Mouse (Mus musculus): Measurements from ENCODE around the gene Fam193b.
"Not testable (repeated sequence)": the region's sequence is repeated elsewhere in the genome, so short reads cannot be mapped to it uniquely, and the experiment has no call there.

The Fam193b gene

DNA sequence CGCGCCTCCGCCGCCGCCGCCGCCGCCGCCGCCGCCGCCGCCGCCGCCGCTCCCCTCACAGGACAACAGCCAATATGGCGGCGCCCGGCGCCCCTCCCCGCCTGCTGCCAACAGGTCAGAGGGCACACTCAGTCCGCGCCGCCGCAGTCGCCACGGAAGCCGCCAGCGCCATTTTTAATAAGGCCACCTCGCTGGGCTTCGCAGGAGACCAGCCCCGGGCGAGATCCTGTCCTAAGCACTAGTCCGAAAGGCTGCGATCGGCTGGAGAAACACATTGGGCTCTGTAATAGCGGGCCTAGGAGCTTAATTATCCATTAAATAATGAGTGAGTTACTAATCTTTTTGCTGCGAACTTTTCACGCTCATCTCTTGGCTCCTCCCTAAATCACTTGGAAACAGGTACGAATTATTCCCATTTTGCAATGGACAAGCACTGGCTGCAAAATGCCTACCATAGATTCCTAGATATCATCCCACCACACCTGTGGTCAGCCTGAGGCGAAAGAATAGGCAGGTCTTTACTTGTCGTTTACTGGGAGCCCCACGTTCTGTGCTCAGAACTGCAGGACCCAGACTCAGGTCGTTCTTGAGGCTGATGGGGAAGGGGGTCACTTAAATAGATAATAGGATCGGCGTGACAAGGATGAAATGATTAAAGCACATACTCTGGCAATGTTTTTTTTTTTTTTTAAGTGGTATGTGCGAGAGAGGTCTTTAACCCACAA, at the start of gene Fam193b:
Fam193b (minus strand) TSS at position 94 of the 725 bp plus-strand sequence.
- peak; percentile 74 to 95 for DNase-seq (ENCODE audit: low spot score in 2 of 2)

DNA sequence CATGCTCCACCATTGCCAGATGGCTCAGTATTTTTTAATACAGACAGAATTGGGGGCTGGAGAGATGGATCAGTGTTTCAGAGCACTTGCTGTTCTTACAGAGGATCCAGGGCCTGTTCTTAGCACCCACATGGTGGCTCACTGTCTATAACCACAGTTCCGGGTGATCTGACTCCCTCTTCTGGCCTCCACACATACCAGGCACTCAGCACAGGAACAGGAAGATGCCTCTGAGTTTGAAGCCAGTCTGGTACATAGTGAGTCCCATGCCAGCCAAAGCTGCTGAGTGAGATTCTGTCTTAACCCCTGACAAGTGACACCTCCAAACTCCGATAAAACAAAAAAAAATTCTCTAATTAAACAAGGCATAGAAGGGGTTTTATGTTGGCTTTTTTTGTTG, 49.4 kb upstream of the Fam193b start:
- DNase-seq (ENCODE audit: low spot score in 2 of 2): no peak

DNA sequence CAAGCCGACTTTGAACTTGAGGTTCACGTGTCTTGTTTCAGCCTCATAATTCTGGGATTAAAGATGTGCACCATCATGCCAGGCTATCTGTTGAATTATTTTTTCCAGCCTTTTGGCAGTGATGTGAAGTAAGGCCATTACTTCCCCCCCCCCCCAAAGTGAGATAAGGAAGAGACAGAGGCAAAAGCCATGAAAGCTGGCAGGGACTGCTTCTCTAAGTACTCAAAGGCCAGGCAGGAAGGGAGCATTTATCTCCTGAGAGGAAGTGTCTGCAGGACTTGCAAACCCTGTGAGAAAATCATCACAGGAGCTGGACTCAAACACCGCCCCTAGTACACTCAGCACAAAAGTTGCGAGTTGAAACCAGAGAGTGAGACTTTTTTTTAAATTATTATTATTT, 48.4 kb upstream of the Fam193b start:
- DNase-seq (ENCODE audit: low spot score in 2 of 2): no peak

DNA sequence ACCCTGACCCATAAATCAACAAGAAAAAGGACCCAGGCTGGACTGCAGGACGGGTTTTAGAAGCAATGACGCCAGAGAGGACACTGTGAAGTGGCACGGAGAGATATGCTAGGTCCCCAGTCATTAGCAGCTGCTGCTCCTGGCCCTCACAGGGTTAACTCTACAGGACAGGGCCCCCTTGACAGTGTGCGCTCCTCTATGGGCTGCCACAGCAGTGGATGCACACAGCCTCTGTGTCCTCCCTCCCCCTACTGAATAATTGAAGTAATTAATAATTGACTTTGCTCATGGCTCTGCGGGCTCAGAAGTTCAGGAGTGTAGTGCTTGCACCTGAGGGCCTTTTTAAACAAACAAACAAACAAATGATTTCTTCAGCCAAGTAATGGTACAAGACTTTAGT, 42.6 kb upstream of the Fam193b start:
- DNase-seq (ENCODE audit: low spot score in 2 of 2): no peak

DNA sequence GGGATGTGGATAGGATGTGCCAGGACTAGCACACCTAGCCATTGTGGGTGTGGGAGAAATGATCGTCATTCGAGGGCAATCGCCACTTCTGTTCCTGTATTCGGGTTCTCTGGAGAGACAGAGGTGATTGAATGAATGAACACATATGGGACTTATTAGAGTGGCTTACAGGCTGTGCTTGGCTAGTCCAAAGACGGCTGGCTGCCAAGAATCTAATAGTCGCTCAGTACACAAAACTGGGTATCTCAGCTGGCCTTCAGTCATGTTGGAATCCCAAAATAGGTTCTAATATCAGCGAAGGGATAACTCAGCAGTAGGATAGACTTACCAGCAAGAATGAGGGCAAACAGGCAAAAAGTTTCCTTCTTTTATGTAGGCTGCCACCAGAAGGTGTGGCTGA, 41.1 kb upstream of the Fam193b start:
- DNase-seq (ENCODE audit: low spot score in 2 of 2): no peak

DNA sequence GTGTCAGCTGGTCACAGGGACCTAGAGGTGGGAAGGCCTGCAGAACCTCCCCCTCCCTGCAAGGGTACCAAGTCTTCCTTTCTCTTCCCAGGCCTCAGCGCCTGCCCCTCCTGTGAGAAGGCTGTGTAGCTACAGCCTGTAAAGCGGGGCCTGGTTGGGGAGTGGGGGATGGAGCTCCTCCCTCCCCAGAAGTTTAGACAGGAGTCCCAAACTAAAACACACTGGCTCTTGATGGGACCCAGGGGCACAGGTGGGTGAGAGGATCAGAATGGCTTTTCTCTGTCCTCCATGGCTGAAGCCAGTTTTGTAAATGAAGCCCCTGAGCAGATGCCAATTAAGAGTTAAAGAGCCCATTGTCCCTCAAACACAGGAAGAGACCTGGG, 36.7 kb upstream of the Fam193b start:
- DNase-seq (ENCODE audit: low spot score in 2 of 2): no peak

DNA sequence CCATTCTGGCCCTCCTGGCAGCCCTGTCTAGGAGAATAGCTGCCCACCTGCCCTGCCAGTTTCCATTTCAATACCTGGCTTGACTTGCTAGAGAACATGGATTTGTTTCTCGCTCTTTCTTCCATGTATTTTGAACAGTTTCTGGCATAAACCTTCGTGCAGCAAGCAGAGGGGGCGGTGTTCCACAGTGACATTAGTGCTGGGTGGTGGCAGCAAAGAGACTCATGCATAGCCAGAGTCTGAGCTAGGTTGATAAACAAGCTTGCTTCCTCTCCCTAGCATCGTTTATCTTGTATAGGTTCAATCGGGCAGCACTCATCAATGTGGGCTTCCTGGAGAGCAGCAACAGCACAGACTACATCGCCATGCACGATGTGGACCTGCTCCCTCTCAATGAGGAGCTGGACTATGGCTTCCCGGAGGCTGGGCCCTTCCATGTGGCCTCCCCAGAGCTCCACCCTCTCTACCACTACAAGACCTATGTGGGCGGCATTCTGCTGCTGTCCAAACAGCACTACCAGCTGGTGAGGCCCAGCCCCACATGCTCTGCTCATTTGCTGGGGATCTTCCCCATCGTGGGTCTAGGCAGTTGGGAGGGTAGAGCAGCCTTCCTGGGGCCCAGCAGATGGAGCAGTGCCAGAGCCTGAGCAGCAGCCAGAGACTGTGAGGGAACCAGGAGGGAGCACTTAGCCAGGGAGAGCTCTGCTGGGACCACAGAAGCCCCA, 36.1 kb upstream of the Fam193b start:
- DNase-seq (ENCODE audit: low spot score in 2 of 2): peak in 1 of 2 experiments; percentile 34

DNA sequence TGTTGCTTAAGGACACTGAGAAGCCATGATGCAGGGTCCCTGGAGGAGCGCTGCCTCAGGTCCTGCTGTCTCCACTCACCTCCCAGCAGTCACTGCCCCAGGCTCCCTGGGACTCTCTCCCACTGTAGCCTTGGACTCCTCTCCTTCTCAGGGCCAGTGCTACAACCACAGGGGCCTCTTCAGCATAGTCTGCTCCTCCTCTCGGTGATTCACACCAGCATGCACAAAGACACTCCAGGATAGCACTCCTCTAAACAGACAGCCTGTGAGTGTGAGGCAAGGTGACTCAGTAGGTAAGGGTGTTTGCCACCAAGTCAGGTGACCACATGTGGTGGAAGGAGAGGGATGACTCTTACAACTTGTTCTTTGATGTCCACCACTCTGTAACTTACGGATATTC, 33.7 kb upstream of the Fam193b start:
- DNase-seq (ENCODE audit: low spot score in 2 of 2): no peak

DNA sequence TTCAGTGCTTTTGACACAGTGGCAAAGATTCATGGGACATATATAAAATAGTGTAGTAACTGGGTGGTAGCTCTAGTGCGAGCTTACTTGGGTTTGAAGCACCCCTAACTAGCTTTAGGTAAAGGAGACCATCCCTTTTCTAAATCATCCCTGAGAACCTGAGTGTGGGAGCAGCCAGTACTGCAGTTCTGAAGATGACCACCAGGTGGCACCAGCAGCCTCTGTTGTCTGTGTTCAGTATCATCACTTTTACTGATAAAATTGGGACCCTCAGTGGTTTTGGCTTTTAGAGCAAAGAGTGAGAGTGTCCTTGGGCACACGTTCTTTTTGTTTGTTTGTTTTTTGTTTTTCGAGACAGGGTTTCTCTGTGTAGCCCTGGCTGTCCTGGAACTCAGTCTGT, 30.7 kb upstream of the Fam193b start:
- peak in 1 of 2 experiments; percentile 86 for DNase-seq (ENCODE audit: low spot score in 2 of 2)

DNA sequence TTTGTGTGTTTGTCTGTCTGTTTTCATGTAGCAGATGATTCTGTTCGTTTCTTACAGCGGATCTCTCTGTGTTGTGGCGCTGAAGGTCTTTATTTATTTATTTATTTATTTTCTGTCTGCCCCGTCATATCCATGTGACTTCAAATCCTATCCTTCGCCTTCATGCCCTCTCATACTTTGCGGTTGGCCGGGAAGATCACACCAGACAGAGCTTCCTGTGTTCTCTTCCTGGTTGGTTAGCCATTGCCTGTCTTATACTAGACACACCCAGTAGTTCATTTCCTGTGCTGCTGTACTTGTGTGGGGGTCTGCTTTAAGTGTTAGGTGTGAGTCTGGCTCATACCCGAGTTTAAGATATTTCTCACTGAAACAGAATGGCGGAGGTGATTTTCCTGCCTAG, 29.7 kb upstream of the Fam193b start:
- no peak for DNase-seq (ENCODE audit: low spot score in 2 of 2)

DNA sequence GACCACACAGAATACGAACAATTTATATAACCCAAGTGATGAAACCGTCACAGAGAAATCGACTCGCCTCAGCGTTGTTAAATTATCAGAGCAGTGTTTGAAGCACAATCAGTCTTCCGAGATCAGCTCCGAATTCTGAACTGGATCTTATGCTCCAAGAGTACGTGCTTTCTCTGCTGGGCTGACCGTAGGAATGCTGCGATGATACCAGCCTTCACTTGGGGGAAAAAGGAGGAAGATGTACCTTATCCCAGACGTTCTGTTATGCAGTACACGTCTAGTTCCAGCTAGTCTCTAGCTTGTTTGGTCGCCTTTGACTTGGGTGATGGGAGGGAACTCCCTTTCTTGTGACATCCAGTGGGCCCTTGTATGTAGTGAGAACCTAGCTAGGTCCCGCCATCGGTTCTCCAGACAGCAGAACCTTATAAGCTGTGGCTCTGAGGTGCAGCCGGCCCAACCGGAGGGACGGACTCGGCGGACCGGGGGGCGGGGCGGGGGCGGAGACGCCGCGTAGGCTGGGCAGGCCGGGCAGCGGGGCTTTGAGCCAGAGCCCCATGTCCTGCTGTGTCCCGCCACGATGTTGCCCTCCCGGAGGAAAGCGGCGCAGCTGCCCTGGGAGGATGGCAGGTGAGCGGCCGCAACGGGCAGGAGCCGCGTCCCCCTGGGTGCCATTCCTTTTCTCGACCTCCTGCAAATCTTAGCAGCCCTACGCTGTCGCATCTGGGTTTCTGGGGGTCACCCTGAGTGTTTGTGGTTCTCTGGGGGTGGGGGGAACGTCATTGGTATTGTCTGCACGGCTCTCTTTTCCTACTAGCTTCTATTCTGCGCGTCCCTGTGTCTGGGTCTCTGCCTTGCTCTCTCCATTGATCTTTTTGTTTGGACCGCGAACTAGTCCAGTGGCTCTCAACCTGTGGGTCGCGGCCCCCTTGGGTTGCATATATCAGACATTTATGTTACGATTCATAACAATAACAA, 28.9 kb upstream of the Fam193b start, which contains the start of gene B4galt7:
B4galt7 (plus strand) TSS at position 331 of the 975 bp plus-strand sequence.
- DNase-seq (ENCODE audit: low spot score in 2 of 2): peak in 1 of 2 experiments; percentile 81

DNA sequence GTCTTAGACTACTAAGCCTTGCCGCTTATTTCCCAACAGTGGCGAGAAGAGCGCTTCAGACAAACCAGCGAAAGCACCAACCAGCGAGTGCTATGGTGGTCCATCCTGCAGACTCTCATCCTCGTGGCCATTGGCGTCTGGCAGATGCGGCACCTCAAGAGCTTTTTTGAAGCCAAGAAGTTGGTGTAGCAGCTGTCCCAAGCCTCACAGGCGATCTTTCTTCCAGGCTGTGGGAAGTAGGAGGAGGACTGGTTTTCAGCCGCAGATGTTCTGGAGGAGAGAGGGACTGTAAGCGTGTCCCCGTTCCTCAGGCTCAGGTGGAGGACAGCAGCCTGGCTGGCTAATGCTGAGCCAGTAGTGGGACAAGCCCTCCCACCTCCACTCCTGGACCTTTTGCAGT, 25.9 kb upstream of the Fam193b start:
- peak in 1 of 2 experiments; percentile 44 for DNase-seq (ENCODE audit: low spot score in 2 of 2)

DNA sequence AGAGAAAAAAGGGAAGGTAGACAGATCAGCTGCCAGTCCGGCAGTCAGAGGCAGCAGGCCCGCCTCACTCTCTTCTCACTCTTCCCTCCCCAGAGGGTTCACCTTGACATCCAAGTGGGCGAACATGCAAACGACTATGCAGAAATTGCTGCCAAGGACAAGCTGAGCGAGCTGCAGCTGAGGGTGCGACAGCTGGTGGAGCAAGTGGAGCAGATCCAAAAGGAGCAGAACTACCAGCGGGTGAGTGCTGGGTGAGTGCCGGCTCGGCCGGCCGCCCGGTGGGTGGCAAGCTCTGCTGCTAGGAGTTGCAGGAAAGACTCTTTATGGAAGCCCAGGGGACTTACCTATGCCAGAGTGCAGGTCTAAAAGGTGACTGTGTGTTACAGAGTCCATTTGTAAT, 24.5 kb upstream of the Fam193b start:
- peak; percentile 67 to 80 for DNase-seq (ENCODE audit: low spot score in 2 of 2)

DNA sequence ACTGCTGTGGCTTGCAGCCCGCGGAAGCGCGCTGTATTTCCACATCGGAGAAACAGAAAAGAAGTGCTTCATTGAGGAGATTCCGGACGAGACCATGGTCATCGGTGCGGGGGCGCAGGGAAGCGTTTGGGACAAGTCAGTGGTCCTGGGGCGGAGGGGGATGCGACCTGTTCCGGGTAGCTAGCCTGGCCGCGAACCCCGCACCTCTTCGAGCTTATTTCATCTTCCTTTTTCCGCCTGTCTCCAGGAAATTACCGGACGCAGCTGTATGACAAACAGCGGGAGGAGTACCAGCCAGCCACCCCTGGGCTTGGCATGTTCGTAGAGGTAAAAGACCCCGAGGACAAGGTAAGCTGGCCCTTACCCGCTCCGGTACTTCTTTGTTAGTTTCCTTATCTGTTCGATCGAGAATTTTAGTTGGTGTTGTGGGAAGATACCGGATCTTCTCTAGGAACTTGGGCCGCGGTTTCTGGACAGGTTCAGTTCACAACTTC, 22.4 kb upstream of the Fam193b start:
- no peak for DNase-seq (ENCODE audit: low spot score in 2 of 2)

DNA sequence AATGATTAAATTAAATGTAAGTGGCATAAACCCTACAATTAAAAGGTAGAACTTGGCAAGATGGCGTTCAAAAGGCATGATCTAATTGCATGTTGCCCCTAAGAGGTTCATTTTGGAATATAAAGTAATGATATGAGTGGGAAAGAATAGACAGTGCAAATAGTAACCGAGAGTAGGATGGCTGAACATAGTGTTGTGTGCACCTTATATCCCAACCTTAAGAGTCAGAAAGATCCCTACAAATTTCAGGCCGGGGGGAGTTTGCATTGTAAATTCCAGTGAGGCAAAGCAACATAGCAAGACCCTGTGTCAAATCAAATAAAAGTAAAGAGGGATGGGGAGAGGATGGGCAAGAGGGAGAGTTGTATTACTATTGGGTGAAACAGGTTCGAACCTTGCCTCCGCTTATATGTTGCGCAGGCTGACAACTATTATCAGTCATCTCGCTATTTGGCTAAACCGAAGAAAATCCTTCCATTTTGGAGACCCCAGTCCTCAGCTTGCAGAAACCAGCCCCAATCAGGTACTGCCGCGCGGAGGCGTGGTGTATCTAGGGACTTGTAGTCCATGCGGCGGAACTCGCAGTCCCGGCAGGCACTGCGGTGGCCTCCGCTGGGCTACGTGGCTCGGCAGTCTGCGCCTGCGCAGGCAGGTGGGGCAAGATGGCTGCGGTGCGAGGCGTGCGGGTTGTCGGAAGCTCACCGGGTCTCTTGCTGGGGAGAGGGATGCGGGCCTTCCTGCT, 21.8 kb upstream of the Fam193b start:
- peak; percentile 92 to 97 for DNase-seq (ENCODE audit: low spot score in 2 of 2)

DNA sequence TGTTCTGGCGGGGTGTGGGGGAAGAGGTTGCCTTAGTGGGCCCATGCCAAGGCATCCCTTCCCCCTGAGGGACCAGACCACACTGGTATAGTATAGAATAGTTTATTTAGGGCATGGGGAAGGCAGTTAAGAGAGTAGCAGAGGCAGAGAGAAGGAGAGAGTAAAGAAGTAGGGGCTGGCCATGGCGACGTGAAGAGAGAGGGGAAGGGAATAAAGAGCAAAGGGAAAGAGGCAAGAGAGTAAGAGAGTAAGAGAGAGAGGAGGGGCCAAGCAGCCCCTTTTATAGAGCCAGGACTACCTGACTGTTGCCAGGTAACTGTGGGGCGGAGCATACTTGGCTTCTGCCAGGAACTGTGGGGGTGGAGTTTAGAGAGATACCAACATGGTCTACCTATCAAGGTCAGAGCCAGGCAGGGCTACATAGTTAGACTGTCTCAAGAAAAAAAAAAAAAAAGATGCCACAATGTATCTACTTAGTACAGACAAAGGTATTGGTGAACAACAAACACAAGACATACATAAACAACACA, 21.1 kb upstream of the Fam193b start:
- no peak for DNase-seq (ENCODE audit: low spot score in 2 of 2)

DNA sequence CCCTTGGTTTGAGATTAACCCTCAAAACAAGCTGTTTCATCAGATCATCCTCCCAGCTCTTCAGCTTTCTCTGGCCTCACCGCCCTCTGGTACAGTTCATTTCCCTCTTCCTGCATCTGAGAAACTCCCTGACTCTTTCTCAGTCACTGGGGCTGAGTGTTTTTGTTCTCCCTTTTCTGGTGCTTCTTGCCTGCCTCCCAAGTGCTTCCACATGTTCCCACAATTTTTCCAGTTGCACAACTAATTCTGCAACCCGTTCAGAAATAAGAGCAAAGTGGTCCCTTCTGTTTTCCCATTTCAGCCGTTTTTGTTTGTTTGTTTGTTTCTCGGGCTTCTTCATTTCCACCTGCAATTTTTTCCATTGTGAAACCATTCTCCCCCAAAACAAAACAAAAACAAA, 7.2 kb upstream of the Fam193b start:
- no peak for DNase-seq (ENCODE audit: low spot score in 2 of 2)

DNA sequence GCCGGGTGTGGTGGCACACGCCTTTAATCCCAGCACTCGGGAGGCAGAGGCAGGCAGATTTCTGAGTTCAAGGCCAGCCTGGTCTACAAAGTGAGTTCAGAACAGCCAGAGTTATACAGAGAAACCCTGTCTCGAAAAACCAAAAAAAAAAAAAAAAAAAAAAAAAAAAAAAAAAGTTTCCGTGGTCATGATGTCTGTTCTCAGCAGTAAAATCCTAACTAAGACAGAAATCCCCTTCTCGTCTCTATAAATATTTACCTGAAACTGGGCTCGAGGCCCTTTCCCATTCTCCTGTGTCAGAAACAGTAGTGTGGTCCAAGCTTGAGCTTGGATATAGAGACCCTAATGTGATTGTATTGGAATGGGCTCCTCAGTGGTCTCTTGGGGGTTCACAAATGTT, 6.0 kb upstream of the Fam193b start:
- not testable (repeated sequence) for DNase-seq (ENCODE audit: low spot score in 2 of 2)

DNA sequence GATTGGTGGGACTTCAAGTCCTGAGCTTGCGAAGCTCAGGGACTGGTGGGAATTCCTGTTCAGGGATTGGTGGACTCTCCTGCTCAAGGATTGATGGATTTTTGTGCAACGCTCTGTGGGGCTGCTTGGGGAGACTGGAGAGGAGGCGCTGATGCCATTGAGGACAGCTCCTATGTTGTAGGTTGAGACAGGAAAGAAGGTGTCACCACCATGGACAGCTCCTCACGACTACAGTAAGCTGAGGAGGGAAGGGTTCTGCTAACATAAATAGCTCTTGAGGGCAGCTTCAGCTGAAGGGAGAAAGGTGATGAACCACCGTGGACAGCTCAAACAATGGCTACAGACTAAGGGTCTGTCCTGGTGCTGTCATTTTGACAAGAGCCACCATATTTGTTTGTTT, 5.0 kb upstream of the Fam193b start:
- DNase-seq (ENCODE audit: low spot score in 2 of 2): no peak

DNA sequence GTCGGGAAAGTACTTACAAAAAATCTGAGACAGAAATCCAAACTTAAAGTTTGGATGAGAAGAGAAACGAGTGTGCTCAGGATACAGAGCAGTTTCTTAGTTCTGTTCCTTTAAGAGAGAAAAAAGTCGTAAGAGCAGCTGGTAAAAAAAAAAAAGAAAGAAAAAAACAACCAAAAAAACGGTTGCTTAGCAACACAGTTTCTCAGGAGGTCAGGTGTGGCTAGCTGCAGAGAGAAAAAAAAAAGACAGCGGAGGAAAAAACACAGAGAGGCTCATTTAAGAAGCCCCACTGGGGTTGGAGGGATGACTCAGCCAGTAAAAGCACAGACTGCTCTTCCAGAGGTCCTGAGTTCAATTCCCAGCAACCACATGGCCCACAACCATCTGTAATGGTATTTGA, 3.4 kb upstream of the Fam193b start:
- DNase-seq (ENCODE audit: low spot score in 2 of 2): no peak

DNA sequence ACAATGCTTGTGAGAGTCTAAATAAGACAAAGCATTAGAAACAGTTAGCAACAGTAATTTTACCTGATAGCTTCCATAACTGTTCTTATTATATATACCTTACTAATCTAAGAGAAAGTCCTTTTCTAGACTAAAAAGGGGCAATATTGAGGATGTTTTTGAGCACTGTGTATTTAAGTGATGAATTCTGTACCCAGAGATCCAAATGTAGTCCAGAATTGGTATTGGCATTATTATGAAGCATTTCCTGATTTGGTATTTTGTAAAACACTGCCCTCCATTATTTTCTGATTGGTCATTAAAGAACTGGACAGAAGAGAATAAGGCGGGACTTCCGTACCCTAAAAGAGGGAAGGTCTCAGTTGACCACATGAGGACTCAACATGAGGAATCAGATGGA, 2.5 kb upstream of the Fam193b start, which contains the start of gene Tmed9:
Tmed9 (plus strand) TSS at position 301 of the 400 bp plus-strand sequence.
- DNase-seq (ENCODE audit: low spot score in 2 of 2): no peak

All from left cerebral cortex, adult 9 months (tissue).